Mouse (Mus musculus) left cerebral cortex, postnatal 4 days (tissue): ENCODE measurements around the gene Lingo3. TPM values are rescaled to one million over a fixed set of nuclear protein-coding genes. Genes with fewer than 3 reads are reported as not detected.
"Not testable (repeated sequence)": the region's sequence is repeated elsewhere in the genome, so short reads cannot be mapped to it uniquely, and the experiment has no call there.

Experiments
- DNase-seq: peaks from one replicate; pipeline ENCODE4 v3.0.0-alpha.2; 2022
- intact Hi-C: fragments of 180-260 bp; cut with DNase I; formaldehyde crosslinking; loops from one replicate; pipeline ENCODE4 v1.15.1; 2025
- total RNA-seq, 2 experiments: library from RNA; stranded (reverse); gene quantifications; 2 replicates each; pipeline ENCODE4 v1.2.3; 2021

Gene Lingo3
- total RNA-seq, 2 experiments from 2014 or later = 21.4 to 24.6 TPM

- intact Hi-C loops = loop anchor here (5.0 kb wide), 1 partner anchor 58 kb away; no protein-coding TSS in a partner anchor
- DNase-seq = no peak
Measured at GRCm38 (mm10) chr10:80823847-80824643, 19.8 kb downstream of the Lingo3 start.

GRCm38 (mm10) chr10:80823316-80823715 is 20.5 kb downstream of the Lingo3 start:
- intact Hi-C loops = loop anchor here (5.0 kb wide), 1 partner anchor 59 kb away; no protein-coding TSS in a partner anchor
- DNase-seq = no peak

GRCm38 (mm10) chr10:80822528-80822927 is 21.3 kb downstream of the Lingo3 start:
- DNase-seq = no peak
- intact Hi-C loops = loop anchor here (5.0 kb wide), 1 partner anchor 60 kb away; no protein-coding TSS in a partner anchor

GRCm38 (mm10) chr10:80821991-80822390 is 21.8 kb downstream of the Lingo3 start:
- intact Hi-C loops = loop anchor here (5.0 kb wide), 1 partner anchor 60 kb away; no protein-coding TSS in a partner anchor
- no peak for DNase-seq

GRCm38 (mm10) chr10:80819406-80819805 is 24.4 kb downstream of the Lingo3 start:
- intact Hi-C loops = no loop called here
- DNase-seq = no peak

GRCm38 (mm10) chr10:80818599-80819281 is 25.1 kb downstream of the Lingo3 start:
- intact Hi-C loops = no loop called here
- DNase-seq = no peak

- DNase-seq, intact Hi-C loops: not testable (repeated sequence)
Measured at GRCm38 (mm10) chr10:80817955-80818354, 25.9 kb downstream of the Lingo3 start.

- no peak for DNase-seq
- intact Hi-C loops = no loop called here
Measured at GRCm38 (mm10) chr10:80817164-80817563, 26.7 kb downstream of the Lingo3 start.

GRCm38 (mm10) chr10:80816303-80816702 is 27.5 kb downstream of the Lingo3 start:
- intact Hi-C loops = not testable (repeated sequence)

GRCm38 (mm10) chr10:80814800-80815199 is 29.0 kb downstream of the Lingo3 start:
- intact Hi-C loops = no loop called here
- no peak for DNase-seq

More at GRCm38 (mm10) chr10:80816303-80816702, 27.5 kb downstream of the Lingo3 start:
- DNase-seq = not testable (repeated sequence)

GRCm38 (mm10) chr10:80813366-80813765 is 30.5 kb downstream of the Lingo3 start, which contains the start of gene Jsrp1:
Jsrp1 (minus strand) TSS chr10:80813498.
- DNase-seq = no peak
- intact Hi-C loops = no loop called here

GRCm38 (mm10) chr10:80812391-80813041 is 31.3 kb downstream of the Lingo3 start:
- DNase-seq = no peak
- intact Hi-C loops = no loop called here

GRCm38 (mm10) chr10:80810084-80810483 is 33.8 kb downstream of the Lingo3 start:
- DNase-seq = no peak
- intact Hi-C loops = no loop called here

- intact Hi-C loops = no loop called here
- no peak for DNase-seq
Measured at GRCm38 (mm10) chr10:80808985-80809632, 34.7 kb downstream of the Lingo3 start.

GRCm38 (mm10) chr10:80808099-80808984 is 35.5 kb downstream of the Lingo3 start:
- no peak for DNase-seq
- intact Hi-C loops = no loop called here

GRCm38 (mm10) chr10:80807057-80807627 is 36.7 kb downstream of the Lingo3 start:
- intact Hi-C loops = no loop called here
- peak; percentile 80 for DNase-seq

- DNase-seq = no peak
- intact Hi-C loops = no loop called here
Measured at GRCm38 (mm10) chr10:80806341-80807056, 37.3 kb downstream of the Lingo3 start.

GRCm38 (mm10) chr10:80805925-80806324 is 37.9 kb downstream of the Lingo3 start:
- DNase-seq = peak; percentile 85
- intact Hi-C loops = no loop called here

- DNase-seq = no peak
- intact Hi-C loops = no loop called here
Measured at GRCm38 (mm10) chr10:80805322-80805721, 38.5 kb downstream of the Lingo3 start.
